Mouse (Mus musculus) WW6 (cell line): ENCODE data around the gene Sf1.

Source experiments
- DNase-seq: peaks from one replicate; pipeline ENCODE4 v3.0.0-alpha.2; 2013; ENCODE audit warnings: low read depth, low spot score

Sf1 gene

GRCm38 (mm10) chr19:6419805-6420310 lies 56.4 kb downstream of the Sf1 start:
- DNase-seq: no peak

- DNase-seq: no peak
Observed at GRCm38 (mm10) chr19:6420481-6421210, 57.2 kb downstream of the Sf1 start.

GRCm38 (mm10) chr19:6421211-6421590 lies 57.7 kb downstream of the Sf1 start:
- DNase-seq: no peak

GRCm38 (mm10) chr19:6422014-6422413 lies 58.5 kb downstream of the Sf1 start:
- DNase-seq: no peak

DNA sequence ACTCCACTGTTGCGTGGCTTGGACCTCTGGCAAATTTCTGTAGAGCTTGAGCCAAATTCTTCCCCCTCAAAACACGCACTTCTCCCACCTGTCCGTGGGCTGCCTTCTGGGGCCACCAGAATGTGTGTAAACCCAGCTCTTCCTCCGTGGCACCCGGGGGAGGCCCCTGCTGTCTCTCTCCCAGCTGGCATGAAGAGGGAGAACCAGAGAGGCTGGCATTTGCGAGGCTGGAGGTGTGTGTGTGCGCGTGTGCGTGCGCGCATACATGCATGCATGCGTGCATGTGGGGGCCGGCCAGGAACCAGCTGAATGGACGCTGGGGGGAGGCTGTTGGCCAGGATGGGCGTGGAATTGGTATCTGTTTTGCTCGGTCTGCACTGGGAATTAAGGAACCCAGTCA lies 59.8 kb downstream of the Sf1 start:
- DNase-seq: no peak

DNA sequence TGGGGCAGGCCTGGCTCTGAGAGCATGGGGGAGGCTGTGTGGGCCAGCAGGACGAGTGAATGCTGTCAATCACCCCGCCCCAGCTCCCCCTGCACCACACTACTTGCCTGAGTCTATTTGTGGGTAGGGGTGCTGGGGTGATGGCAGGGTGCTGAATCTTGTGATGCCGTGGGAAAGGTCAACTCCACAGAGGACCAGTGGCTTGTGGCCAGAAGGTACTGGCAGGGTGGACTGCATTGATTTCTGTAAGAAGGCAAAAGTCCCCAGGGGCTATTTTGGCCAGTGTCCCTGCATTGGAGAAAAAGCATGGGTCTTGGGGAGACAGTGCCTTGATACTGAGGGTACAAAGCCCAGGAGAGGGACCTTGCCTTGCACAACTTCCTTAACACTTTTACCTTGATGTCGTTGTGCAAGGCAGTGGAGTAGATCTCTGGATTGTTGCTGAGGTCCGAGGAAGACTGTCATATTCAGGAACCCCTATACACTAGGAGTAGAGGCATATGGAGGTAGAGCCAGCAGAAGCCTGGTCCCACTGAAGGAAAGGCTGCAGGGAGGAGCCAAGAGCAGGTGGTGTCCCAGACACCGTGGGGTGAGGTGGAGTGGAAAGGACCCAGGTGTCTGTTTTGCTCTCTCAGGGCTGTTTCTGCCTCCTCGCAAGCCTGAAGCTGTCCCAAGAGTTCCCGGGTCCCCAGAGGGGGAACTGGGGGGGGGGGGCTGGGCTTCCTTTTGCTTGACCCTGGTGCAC lies 60.8 kb downstream of the Sf1 start:
- DNase-seq: no peak

DNA sequence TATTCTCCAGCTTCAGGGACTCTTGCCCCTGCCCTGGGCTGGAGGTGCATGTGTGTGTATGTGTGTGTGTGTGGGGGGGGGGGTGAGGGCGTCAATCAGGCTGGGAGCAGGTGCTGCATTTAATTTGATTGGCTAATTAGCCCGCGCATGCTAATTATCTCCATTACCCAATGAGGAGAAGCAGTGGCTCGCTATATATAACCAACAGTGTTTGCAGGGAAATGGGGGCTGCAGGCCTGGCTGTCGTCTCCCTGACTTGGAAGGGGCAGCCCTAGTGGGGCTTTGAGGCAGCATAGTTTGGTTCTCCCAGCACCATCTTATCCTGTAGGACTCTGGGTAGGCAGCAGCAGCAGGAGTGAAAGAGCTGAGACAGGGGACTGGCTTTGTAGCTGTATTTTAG lies 62.1 kb downstream of the Sf1 start:
- no peak for DNase-seq

DNA sequence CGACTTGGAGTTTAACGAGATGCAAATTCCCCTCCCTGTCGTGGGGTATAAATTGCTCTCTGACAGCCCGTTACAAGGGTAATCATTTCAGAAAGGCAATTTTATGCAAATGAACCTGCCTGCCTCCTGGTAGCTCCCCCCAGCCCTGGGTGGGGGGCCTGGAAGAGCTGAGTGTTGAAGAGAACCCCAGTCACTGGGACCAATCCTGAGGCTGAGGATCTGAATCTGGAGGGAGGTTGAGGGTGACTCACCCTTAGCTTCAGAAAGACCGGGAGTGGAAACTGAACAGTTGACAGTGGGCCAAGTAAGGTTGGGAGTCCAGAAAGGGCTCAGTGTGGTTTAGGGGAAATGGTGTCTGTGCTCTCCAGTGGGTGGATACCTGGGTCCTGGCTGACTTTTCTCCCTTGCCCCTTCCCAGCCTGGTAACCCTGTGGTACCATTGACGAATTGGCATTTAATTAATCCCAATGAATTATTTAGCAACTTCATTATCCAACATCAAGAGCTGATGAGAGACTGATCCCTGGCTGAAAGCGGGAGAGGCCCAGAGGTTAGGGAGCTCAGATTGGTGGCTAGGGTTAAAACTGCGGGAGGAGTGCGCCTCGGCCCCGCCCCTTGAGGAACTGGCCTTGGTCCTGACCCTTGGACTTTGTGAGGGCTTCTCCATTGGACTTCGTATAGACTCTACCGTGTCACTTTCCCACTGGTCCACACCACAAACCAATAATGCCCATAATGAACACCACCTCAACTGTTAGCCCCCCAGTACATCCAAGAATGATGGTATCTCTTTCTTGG lies 63.4 kb downstream of the Sf1 start:
- peak; percentile 52 for DNase-seq
